8 mouse cellular contexts compared by ENCODE assay signal in the genomic region with DNA sequence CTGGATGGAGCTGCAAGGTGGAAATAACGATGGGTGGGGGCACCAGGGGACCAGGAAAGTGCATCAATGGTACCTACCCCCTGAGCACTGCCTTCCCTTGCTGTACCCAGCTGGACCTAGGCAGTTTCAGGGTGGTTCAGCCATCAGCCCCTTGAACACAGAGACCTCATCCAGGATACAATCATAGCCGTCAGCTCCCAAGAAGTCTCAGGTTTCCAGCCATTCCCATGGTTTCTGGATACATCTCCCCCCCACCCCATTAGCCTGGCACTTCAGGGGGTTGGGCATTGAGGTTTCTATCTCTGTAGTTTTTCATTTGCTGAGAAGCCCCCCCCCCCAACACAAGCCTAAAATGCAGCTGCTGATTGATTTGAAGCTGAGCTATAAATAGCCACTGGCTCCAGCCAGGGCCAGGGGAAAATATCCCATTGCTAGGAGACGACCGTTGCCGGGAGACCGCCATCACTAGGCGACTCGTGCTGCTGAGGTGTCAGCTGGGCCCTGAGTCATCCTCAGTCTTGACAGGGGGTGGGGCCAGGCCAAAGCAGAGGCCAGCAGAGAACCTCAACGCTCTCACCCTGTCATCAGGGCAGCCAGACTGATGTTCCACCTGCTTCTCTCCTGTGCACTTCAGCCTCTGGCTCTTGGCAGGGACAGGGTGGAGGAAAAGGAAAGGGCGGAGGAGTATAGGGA. TPM values are rescaled to one million over a fixed set of nuclear protein-coding genes. Genes with fewer than 3 reads are reported as not detected.
A peak's percentile ranks its signal among the peaks of the same experiment; 100 is the strongest.
DNase-seq lines count a peak whose midpoint lies in the region; ATAC-seq and TF ChIP-seq lines count a peak whose summit lies in the region.

No protein-coding gene starts in this region.

- H3K4me3 ChIP-seq in hindbrain, postnatal 0 days (ENCODE audit: low read length), result no peak overlapping the region
- peak overlapping the region; percentile 13; the same call in 1 of the 2 replicates for H3K4me3 ChIP-seq in midbrain, embryonic 12.5 days

- peak overlapping the region; percentile 32 for H3K4me2 ChIP-seq in hindbrain, postnatal 0 days (ENCODE audit: low read depth, low read length)
- peak overlapping the region; percentile 48 for H3K4me2 ChIP-seq in midbrain, embryonic 12.5 days (replicated peaks)

- H3K36me3 ChIP-seq in hindbrain, postnatal 0 days (ENCODE audit: insufficient read depth, low read length), result no peaks in the 10 kb centered on the region
- no peaks in the 10 kb centered on the region for H3K36me3 ChIP-seq in midbrain, embryonic 12.5 days

- no peaks in the 10 kb centered on the region for H3K27me3 ChIP-seq in hindbrain, postnatal 0 days (ENCODE audit: insufficient read depth, low read length)
- peaks cover 8% of the 10 kb centered on the region for H3K27me3 ChIP-seq in midbrain, embryonic 12.5 days

- peak; percentile 96 for DNase-seq in MN1 (ENCODE audit: low spot score)
- DNase-seq in adrenal gland, postnatal 36 days, result peak; percentile 91
- DNase-seq in frontal cortex, postnatal 14 days (ENCODE audit: low spot score in 2 of 2), result peak; percentile 74 to 88
- DNase-seq in hindbrain, postnatal 0 days (ENCODE audit: low spot score), result peak; percentile 92
- peak; percentile 38 for DNase-seq in testis, postnatal 10 days (ENCODE audit: low spot score)
- DNase-seq in cerebellum, adult 9-10 months, result no peak
- DNase-seq in thymus, postnatal 25 days, result no peak

- no peaks in the 10 kb centered on the region for H3K9me3 ChIP-seq in hindbrain, postnatal 0 days (ENCODE audit: low read length)
- H3K9me3 ChIP-seq in midbrain, embryonic 12.5 days, result no peaks in the 10 kb centered on the region

- ATAC-seq in hindbrain, postnatal 0 days, result peak; percentile 94
- peak; percentile 95 for ATAC-seq in midbrain, embryonic 12.5 days (ENCODE audit: low FRiP score, low read depth)

- H3K4me1 ChIP-seq in hindbrain, postnatal 0 days (ENCODE audit: insufficient read depth, low read length), result 0 out of 2 replicates have a peak, but pooled peaks cover 9% of the 10 kb centered on the region
- peaks cover 24% of the 10 kb centered on the region for H3K4me1 ChIP-seq in midbrain, embryonic 12.5 days

- H3K9ac ChIP-seq in hindbrain, postnatal 0 days (replicated peaks; ENCODE audit: low read length), result no peak overlapping the region
- 0 out of 2 replicates have a peak overlapping the region, but pooled peaks have one; percentile 5 for H3K9ac ChIP-seq in midbrain, embryonic 12.5 days (replicated peaks)

- TF ChIP-seq CTCF in hindbrain, postnatal 0 days (IDR thresholded peaks at IDR 0.05; ENCODE audit: low read depth), result no peak

- H3K27ac ChIP-seq in hindbrain, postnatal 0 days, result peak overlapping the region; percentile 77
- H3K27ac ChIP-seq in midbrain, embryonic 12.5 days (replicated peaks), result peak overlapping the region; percentile 95

- WGBS in hindbrain, postnatal 0 days, result 6% methylated on average over 10 of the region's 10 CpGs
- WGBS in midbrain, embryonic 12.5 days, result 9% methylated on average over 10 of the region's 10 CpGs

RNA-seq across cellular contexts. Expression of gene Fbxl16, which starts 5.9 kb away (rescaled TPM):
- 10 to 100 TPM; 19.4 to 34.2 TPM for total RNA-seq in adrenal gland, postnatal 36 days (2021)
- total RNA-seq in hindbrain, postnatal 0 days (2014; rRNA removed), result 143 and 146 TPM in 2 replicates
- 44.0 and 45.8 TPM in 2 replicates for polyA plus RNA-seq in hindbrain, postnatal 0 days (2015; fragmentation: Nextera tagmentation; extraction: Ambion mirVana)
- polyA plus RNA-seq in midbrain, embryonic 12.5 days (2016; fragmentation: Nextera tagmentation; extraction: Ambion mirVana), result 24.8 and 29.4 TPM in 2 replicates

RNA-seq across cellular contexts. Expression of gene Metrn, which starts 6.0 kb away (rescaled TPM):
- total RNA-seq in adrenal gland, postnatal 36 days (2021), result 10 to 100 TPM; 24.5 to 27.7 TPM
- total RNA-seq in hindbrain, postnatal 0 days (2014; rRNA removed), result 500 and 557 TPM in 2 replicates
- 102 and 116 TPM in 2 replicates for polyA plus RNA-seq in hindbrain, postnatal 0 days (2015; fragmentation: Nextera tagmentation; extraction: Ambion mirVana)
- 59.1 and 68.8 TPM in 2 replicates for polyA plus RNA-seq in midbrain, embryonic 12.5 days (2016; fragmentation: Nextera tagmentation; extraction: Ambion mirVana)

RNA-seq across cellular contexts. Expression of gene AC134908.4, which starts 7.5 kb away (rescaled TPM):
- total RNA-seq in adrenal gland, postnatal 36 days (2021), result not detected
- 0.31 TPM in 1 of 2 replicates, not detected in the other for total RNA-seq in hindbrain, postnatal 0 days (2014; rRNA removed)
- 2.0 and 3.9 TPM in 2 replicates for polyA plus RNA-seq in hindbrain, postnatal 0 days (2015; fragmentation: Nextera tagmentation; extraction: Ambion mirVana)
- polyA plus RNA-seq in midbrain, embryonic 12.5 days (2016; fragmentation: Nextera tagmentation; extraction: Ambion mirVana), result not detected in 2 replicates

RNA-seq across cellular contexts. Expression of gene Fam173a, which starts 10.3 kb away (rescaled TPM):
- total RNA-seq in adrenal gland, postnatal 36 days (2021), result 10 to 100 TPM; 76.7 to 85.4 TPM
- 80.6 and 101 TPM in 2 replicates for total RNA-seq in hindbrain, postnatal 0 days (2014; rRNA removed)
- 117 and 121 TPM in 2 replicates for polyA plus RNA-seq in hindbrain, postnatal 0 days (2015; fragmentation: Nextera tagmentation; extraction: Ambion mirVana)
- polyA plus RNA-seq in midbrain, embryonic 12.5 days (2016; fragmentation: Nextera tagmentation; extraction: Ambion mirVana), result 81.8 and 86.1 TPM in 2 replicates

RNA-seq across cellular contexts. Expression of gene Ccdc78, which starts 16.6 kb away (rescaled TPM):
- total RNA-seq in adrenal gland, postnatal 36 days (2021), result not detected
- 0.10 and 0.50 TPM in 2 replicates for total RNA-seq in hindbrain, postnatal 0 days (2014; rRNA removed)
- 1.0 and 1.2 TPM in 2 replicates for polyA plus RNA-seq in hindbrain, postnatal 0 days (2015; fragmentation: Nextera tagmentation; extraction: Ambion mirVana)
- 0.40 and 0.68 TPM in 2 replicates for polyA plus RNA-seq in midbrain, embryonic 12.5 days (2016; fragmentation: Nextera tagmentation; extraction: Ambion mirVana)

Comparison
In these comparisons a context has a peak if more than half of its experiments do, and no peak if none do; other contexts are left out.
1. DNase-seq: peak in MN1 (single experiment), adrenal gland, postnatal 36 days (2 of 2), frontal cortex, postnatal 14 days (2 of 2), hindbrain, postnatal 0 days (single experiment) and testis, postnatal 10 days (single experiment); none in cerebellum, adult 9-10 months (single experiment) and thymus, postnatal 25 days (single experiment).
2. RNA of gene Metrn, which starts 6.0 kb away (total RNA-seq): 500 to 557 TPM in hindbrain, postnatal 0 days; 24.5 to 27.7 TPM in adrenal gland, postnatal 36 days; every median in the first group is over 10 times any median in the second.